ENCODE assay signal across 8 mouse cellular contexts in the genomic region with DNA sequence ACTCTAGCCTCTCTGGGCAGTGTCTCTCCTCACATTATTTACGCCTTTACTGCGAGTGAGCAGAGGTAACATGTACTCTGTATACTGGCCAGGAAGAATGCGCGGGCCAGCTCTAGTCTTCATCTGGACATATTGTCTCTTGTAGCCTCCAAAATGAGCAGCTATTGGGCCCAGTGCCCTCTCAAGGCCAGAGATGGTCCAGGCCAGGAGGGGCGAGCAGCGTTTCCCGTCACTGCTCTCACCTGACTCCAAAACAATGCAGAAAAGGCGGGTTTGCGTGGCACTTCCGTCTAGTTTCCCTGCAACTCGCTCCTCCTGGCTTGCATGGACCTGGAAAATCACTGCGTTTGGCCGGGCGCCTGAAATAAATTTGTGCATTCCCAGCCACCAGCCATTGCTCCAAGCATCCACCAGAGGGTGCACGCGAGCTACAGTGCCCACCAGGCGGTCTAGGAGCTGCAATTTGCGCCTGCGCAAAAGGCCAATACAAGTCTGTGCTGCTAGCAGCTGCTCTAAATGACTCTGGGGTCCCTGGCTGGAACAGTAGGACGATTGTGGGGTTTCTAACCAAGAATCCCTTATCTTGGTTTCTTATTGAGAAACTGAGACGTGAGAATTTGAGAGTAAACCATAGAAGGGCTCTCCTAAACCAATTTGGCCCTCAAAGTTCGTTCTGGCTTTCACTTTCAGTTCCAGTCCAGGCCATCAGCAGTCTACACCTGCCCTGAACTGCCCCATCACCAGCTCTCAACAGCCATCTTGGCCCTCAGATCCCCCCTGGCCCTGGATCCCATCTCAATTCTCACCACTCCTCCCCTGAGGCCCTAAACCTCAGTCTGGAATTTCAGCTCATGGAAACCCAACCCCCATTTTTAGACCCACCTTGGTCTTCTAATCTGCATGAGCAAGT. TPM values are rescaled to one million over a fixed set of nuclear protein-coding genes. Genes with fewer than 3 reads are reported as not detected.
A peak's percentile ranks its signal among the peaks of the same experiment; 100 is the strongest.
DNase-seq lines count a peak whose midpoint lies in the region; ATAC-seq and TF ChIP-seq lines count a peak whose summit lies in the region.

No protein-coding gene starts in this region.

- no peak overlapping the region for H3K27ac ChIP-seq in bone marrow macrophage, adult 2 months (ENCODE audit: insufficient read depth, low read depth, low read length)
- no peak overlapping the region for H3K27ac ChIP-seq in embryonic fibroblast, embryonic 13.5 days (ENCODE audit: insufficient read depth, low read length)
- no peak overlapping the region for H3K27ac ChIP-seq in heart, embryonic 11.5 days (ENCODE audit: low read depth, low read length)
- H3K27ac ChIP-seq in kidney, embryonic 16.5 days (ENCODE audit: low read length) = no peak overlapping the region
- H3K27ac ChIP-seq in liver, adult 2 months (replicated peaks; ENCODE audit: insufficient read depth, low read depth, low read length) = peak overlapping the region; percentile 25; the same call in 1 of the 2 replicates

- peak; percentile 77 for TF ChIP-seq CTCF in bone marrow macrophage, adult 2 months (IDR thresholded peaks at IDR 0.05; ENCODE audit: low read depth, low read length)
- TF ChIP-seq CTCF in embryonic fibroblast, embryonic 13.5 days (IDR thresholded peaks at IDR 0.05; ENCODE audit: borderline replicate concordance, insufficient read depth, low read length) = peak; percentile 97
- peak; percentile 99 for TF ChIP-seq CTCF in liver, adult 2 months (IDR thresholded peaks at IDR 0.05; ENCODE audit: low read depth, low read length)

- TF ChIP-seq POLR2A in bone marrow macrophage, adult 2 months (IDR thresholded peaks at IDR 0.05; ENCODE audit: borderline replicate concordance, low read depth, low read length) = no peak
- no peak for TF ChIP-seq POLR2A in embryonic fibroblast, embryonic 13.5 days (IDR thresholded peaks at IDR 0.05; ENCODE audit: low read depth, low read length)
- TF ChIP-seq POLR2A in liver, adult 2 months (IDR thresholded peaks at IDR 0.05; ENCODE audit: extremely low read depth, insufficient read depth, low read length) = 0 out of 2 replicates have a peak, but pooled peaks have one; percentile 12
- TF ChIP-seq POLR2A in myocyte (IDR thresholded peaks at IDR 0.05; ENCODE audit: insufficient read length, low read depth) = peak; percentile 18

- peak overlapping the region; percentile 49; the same call in 1 of the 2 replicates for H3K9ac ChIP-seq in heart, embryonic 11.5 days (ENCODE audit: low read depth, low read length)
- H3K9ac ChIP-seq in kidney, embryonic 16.5 days (replicated peaks; ENCODE audit: low read length) = peak overlapping the region; percentile 53
- peak overlapping the region; percentile 17 for H3K9ac ChIP-seq in liver, adult 2 months (ENCODE audit: low read depth, low read length)

- H3K4me1 ChIP-seq in bone marrow macrophage, adult 2 months (ENCODE audit: control insufficient read depth, insufficient read depth, low read length) = peaks cover 14% of the 10 kb centered on the region
- H3K4me1 ChIP-seq in embryonic fibroblast, embryonic 13.5 days (ENCODE audit: control insufficient read depth, insufficient read depth, low read length) = peaks cover 11% of the 10 kb centered on the region
- no peaks in the 10 kb centered on the region for H3K4me1 ChIP-seq in heart, embryonic 11.5 days (ENCODE audit: control insufficient read depth, insufficient read depth, low read length)
- H3K4me1 ChIP-seq in kidney, embryonic 16.5 days (ENCODE audit: insufficient read depth, low read length) = 0 out of 2 replicates have a peak, but pooled peaks cover 4% of the 10 kb centered on the region
- H3K4me1 ChIP-seq in liver, adult 2 months (ENCODE audit: control insufficient read depth, insufficient read depth, low read length) = peaks cover 4% of the 10 kb centered on the region; the same call in 1 of the 2 replicates

- H3ac ChIP-seq in myocyte (ENCODE audit: control insufficient read depth, insufficient read length) = no peak overlapping the region

- H3K27me3 ChIP-seq in heart, embryonic 11.5 days (ENCODE audit: control insufficient read depth, insufficient read depth, low read length) = no peaks in the 10 kb centered on the region
- H3K27me3 ChIP-seq in kidney, embryonic 16.5 days (ENCODE audit: insufficient read depth, low read length) = no peaks in the 10 kb centered on the region
- no peaks in the 10 kb centered on the region for H3K27me3 ChIP-seq in liver, adult 2 months (ENCODE audit: control insufficient read depth, insufficient read depth, low read length)
- H3K27me3 ChIP-seq in myocyte (ENCODE audit: control insufficient read depth, insufficient read depth, insufficient read length) = no peaks in the 10 kb centered on the region
- no peaks in the 10 kb centered on the region for H3K27me3 ChIP-seq in splenic B cell, adult 2 months (ENCODE audit: control insufficient read depth, insufficient read depth, low read length, poor library complexity, severe bottlenecking)

- H3K4me3 ChIP-seq in bone marrow macrophage, adult 2 months (ENCODE audit: insufficient read depth, low read length) = peak overlapping the region; percentile 42
- no peak overlapping the region for H3K4me3 ChIP-seq in embryonic fibroblast, embryonic 13.5 days (ENCODE audit: insufficient read depth, low read length)
- H3K4me3 ChIP-seq in heart, embryonic 11.5 days (ENCODE audit: low read depth, low read length) = no peak overlapping the region
- H3K4me3 ChIP-seq in kidney, embryonic 16.5 days (ENCODE audit: low read length) = no peak overlapping the region
- H3K4me3 ChIP-seq in liver, adult 2 months (ENCODE audit: insufficient read depth, low read depth, low read length) = peak overlapping the region; percentile 29
- peak overlapping the region; percentile 12 for H3K4me3 ChIP-seq in myocyte

- peak overlapping the region; percentile 53 for H3K4me2 ChIP-seq in heart, embryonic 11.5 days
- H3K4me2 ChIP-seq in kidney, embryonic 16.5 days (replicated peaks; ENCODE audit: low read depth, low read length) = peak overlapping the region; percentile 44
- H3K4me2 ChIP-seq in myocyte (ENCODE audit: low read depth) = peak overlapping the region; percentile 98

- no peaks in the 10 kb centered on the region for H3K79me2 ChIP-seq in liver, adult 2 months (ENCODE audit: control insufficient read depth, insufficient read depth, low read length)
- H3K79me2 ChIP-seq in myocyte (ENCODE audit: control insufficient read depth, insufficient read depth) = no peaks in the 10 kb centered on the region

- ATAC-seq in heart, embryonic 11.5 days (replicated peaks; ENCODE audit: insufficient number of reproducible peaks, low FRiP score, low TSS enrichment) = peak; percentile 68
- peak; percentile 97 for ATAC-seq in kidney, embryonic 16.5 days (ENCODE audit: low FRiP score, low TSS enrichment)

- peak; percentile 93 for DNase-seq in A20 (ENCODE audit: low read depth, low spot score)
- DNase-seq in liver, adult 2 months (ENCODE audit: extremely low read depth, low read depth, low spot score) = peak; percentile 84
- peak; percentile 95 for DNase-seq in splenic B cell, adult 2 months (ENCODE audit: low read depth, low spot score)

- H3K9me3 ChIP-seq in heart, embryonic 11.5 days (replicated peaks; ENCODE audit: control insufficient read depth, low read length) = no peaks in the 10 kb centered on the region
- H3K9me3 ChIP-seq in kidney, embryonic 16.5 days (ENCODE audit: low read length) = no peaks in the 10 kb centered on the region

- no peaks in the 10 kb centered on the region for H3K36me3 ChIP-seq in heart, embryonic 11.5 days (ENCODE audit: control insufficient read depth, insufficient read depth, low read length)
- H3K36me3 ChIP-seq in kidney, embryonic 16.5 days (ENCODE audit: insufficient read depth, low read length) = no peaks in the 10 kb centered on the region
- no peaks in the 10 kb centered on the region for H3K36me3 ChIP-seq in liver, adult 2 months (ENCODE audit: control insufficient read depth, insufficient read depth, low read length)
- H3K36me3 ChIP-seq in myocyte (ENCODE audit: control insufficient read depth, insufficient read depth) = no peaks in the 10 kb centered on the region
- no peaks in the 10 kb centered on the region for H3K36me3 ChIP-seq in splenic B cell, adult 2 months (ENCODE audit: control insufficient read depth, insufficient read depth, low read length, poor library complexity, severe bottlenecking)

- WGBS in heart, embryonic 11.5 days (ENCODE audit: insufficient replicate concordance) = 18% methylated on average over 22 of the region's 22 CpGs
- WGBS in kidney, embryonic 16.5 days = 18% methylated on average over 22 of the region's 22 CpGs
- 15% methylated on average over 22 of the region's 22 CpGs for WGBS in liver, adult 2 months

TF ChIP-seq in myocyte, 11 proteins besides CTCF, POLR2A, EP300 and RAD21:
- no peak for TF ChIP-seq MAX (IDR thresholded peaks at IDR 0.05; ENCODE audit: low read depth)
- TF ChIP-seq POLR2AphosphoS2 (IDR thresholded peaks at IDR 0.05; ENCODE audit: insufficient read length, low read depth) = no peak
- no peak for TF ChIP-seq TCF3 (IDR thresholded peaks at IDR 0.05; ENCODE audit: insufficient read length, low read depth)
- TF ChIP-seq USF1 (IDR thresholded peaks at IDR 0.05; ENCODE audit: low read depth) = no peak
- TF ChIP-seq MYOG (IDR thresholded peaks at IDR 0.05; ENCODE audit: control insufficient read depth in 1 of 3, insufficient read depth in 1 of 3, insufficient read length in 2 of 3, low read depth in 2 of 3) = peak in 1 of 3 experiments; percentile 54
- no peak for TF ChIP-seq REST (IDR thresholded peaks at IDR 0.05; ENCODE audit: insufficient read depth, insufficient read length)
- TF ChIP-seq CEBPB (IDR thresholded peaks at IDR 0.05; ENCODE audit: insufficient read depth, poor library complexity, severe bottlenecking) = no peak
- TF ChIP-seq E2F4 (IDR thresholded peaks at IDR 0.05; ENCODE audit: insufficient read depth) = no peak
- no peak for TF ChIP-seq TCF12 (IDR thresholded peaks at IDR 0.05; ENCODE audit: insufficient read depth, poor library complexity, severe bottlenecking)
- TF ChIP-seq SRF (IDR thresholded peaks at IDR 0.05; ENCODE audit: control insufficient read depth, insufficient read length, low read depth) = no peak
- peak in 1 of 3 experiments; percentile 49 for TF ChIP-seq MYOD1 (IDR thresholded peaks at IDR 0.05; ENCODE audit: control insufficient read depth in 1 of 3, insufficient read length in 2 of 3, low read depth in 2 of 3)
TF ChIP-seq in myocyte: peak in this region for 2.

RNA-seq across cellular contexts. Expression of a gene that starts 59.0 kb away (rescaled TPM):
- polyA plus RNA-seq in bone marrow macrophage, adult 2 months (2012; ENCODE audit: insufficient read depth, insufficient read length, missing spikeins) = 0.23 TPM in 1 of 2 replicates, not detected in the other
- 7.1 and 7.8 TPM in 2 replicates for polyA plus RNA-seq in embryonic fibroblast, embryonic 13.5 days (2011; ENCODE audit: insufficient read length, low read depth, missing spikeins)
- polyA plus RNA-seq in heart, embryonic 11.5 days (2014; fragmentation: Nextera tagmentation; extraction: Ambion mirVana) = 70.4 and 85.1 TPM in 2 replicates
- 106 and 114 TPM in 2 replicates for polyA plus RNA-seq in kidney, embryonic 16.5 days (2015; fragmentation: Nextera tagmentation; extraction: Ambion mirVana)
- 1.7 and 2.4 TPM in 2 replicates for total RNA-seq in liver, adult 2 months (2014; rRNA removed)
- polyA plus RNA-seq in liver, adult 2 months (2012; rRNA removed) = 0.40 and 0.72 TPM in 2 replicates
- 19.0 TPM for polyA plus RNA-seq in myocyte (2012; fragmentation: generic; extraction: Trizol)

Comparison
In these comparisons a context has a peak if more than half of its experiments do, and no peak if none do; other contexts are left out.
1. H3K4me3 ChIP-seq: peak in bone marrow macrophage, adult 2 months (single experiment), liver, adult 2 months (single experiment) and myocyte (single experiment); none in embryonic fibroblast, embryonic 13.5 days (single experiment), heart, embryonic 11.5 days (single experiment) and kidney, embryonic 16.5 days (single experiment).
2. POLR2A ChIP-seq: peak in liver, adult 2 months (single experiment) and myocyte (single experiment); none in bone marrow macrophage, adult 2 months (single experiment) and embryonic fibroblast, embryonic 13.5 days (single experiment).
3. H3K4me2 ChIP-seq: peak in every context shown above with its lines; median percentile 98 in myocyte; 53 in heart, embryonic 11.5 days; 44 in kidney, embryonic 16.5 days.
4. Peak in every context shown above with its lines, with median percentiles within 50 percentile points of each other: DNase-seq, CTCF ChIP-seq and H3K9ac ChIP-seq.